In the genomic region with DNA sequence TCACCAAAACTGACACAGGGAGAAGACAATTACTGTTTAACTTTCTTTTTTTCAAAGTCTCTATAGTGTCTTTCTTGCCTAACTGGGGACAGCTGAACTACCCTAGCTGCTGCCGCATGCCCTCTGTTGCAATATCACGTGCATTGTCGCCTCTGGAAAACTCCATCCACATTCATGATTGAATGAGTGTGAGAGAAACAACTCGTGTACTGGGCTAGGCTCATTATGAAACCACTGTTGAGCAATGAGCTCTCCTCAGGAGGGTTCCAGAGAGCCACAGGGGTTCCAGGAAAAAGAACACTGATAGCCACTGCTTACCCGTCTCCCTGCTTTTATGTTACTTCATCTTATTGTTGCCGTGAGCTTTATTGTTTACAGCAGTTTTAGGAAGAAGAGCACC, we compare ENCODE assay signal across 15 mouse cellular contexts.
DNase-seq lines count a peak whose midpoint lies in the region; ATAC-seq and TF ChIP-seq lines count a peak whose summit lies in the region.
"Had no signal": no experiment of that assay in that cellular context is flagged by ENCODE, and none has a peak within 500 bp of the region (broad histone marks: within the 10 kb centered on the region; RNA-seq: fewer than 3 reads in every experiment).

No protein-coding gene starts in this region.

- DNase-seq in liver, embryonic 14.5 days (ENCODE audit: low read depth in 3 of 3, low spot score in 3 of 3): peak; percentile 10 to 17 (median 14)
- no peak for DNase-seq in liver, embryonic 11.5 days (ENCODE audit: low spot score)
- DNase-seq in lung, postnatal 0 days (ENCODE audit: low spot score): peak; percentile 93
- peak; percentile 23 for DNase-seq in yolk sac, embryonic 10.5 days (ENCODE audit: low spot score)
- no peak for DNase-seq in thymus, postnatal 4 days
- DNase-seq: cerebellum, adult 11-12 months; kidney, adult 8-10 months; right cerebral cortex, postnatal 25 days had no signal

- no peak for TF ChIP-seq CTCF in liver, embryonic 14.5 days (IDR thresholded peaks at IDR 0.05; ENCODE audit: low read depth)
- TF ChIP-seq CTCF in lung, postnatal 0 days (IDR thresholded peaks at IDR 0.05): no peak

- H3K9me3 ChIP-seq in liver, embryonic 14.5 days (ENCODE audit: control insufficient read depth, low read length): no peaks in the 10 kb centered on the region
- H3K9me3 ChIP-seq in liver, embryonic 11.5 days (ENCODE audit: control insufficient read depth, low read length): no peaks in the 10 kb centered on the region
- no peaks in the 10 kb centered on the region for H3K9me3 ChIP-seq in lung, postnatal 0 days (ENCODE audit: low read length)
- H3K9me3 ChIP-seq in hindbrain, embryonic 13.5 days: no peaks in the 10 kb centered on the region
- H3K9me3 ChIP-seq: heart, embryonic 15.5 days; megakaryocyte, embryonic 14.5 days; neural tube, embryonic 15.5 days; stomach, embryonic 15.5 days had no signal

- H3K27me3 ChIP-seq in liver, embryonic 14.5 days (ENCODE audit: control insufficient read depth, insufficient read depth, low read length): no peaks in the 10 kb centered on the region
- H3K27me3 ChIP-seq in liver, embryonic 11.5 days (replicated peaks; ENCODE audit: control insufficient read depth, insufficient read depth, low read length): no peaks in the 10 kb centered on the region
- H3K27me3 ChIP-seq in lung, postnatal 0 days (replicated peaks; ENCODE audit: insufficient read depth, low read length): no peaks in the 10 kb centered on the region
- no peaks in the 10 kb centered on the region for H3K27me3 ChIP-seq in hindbrain, embryonic 13.5 days
- H3K27me3 ChIP-seq: heart, embryonic 15.5 days; megakaryocyte, embryonic 14.5 days; neural tube, embryonic 15.5 days; stomach, embryonic 15.5 days had no signal

- no peaks in the 10 kb centered on the region; a peak in 1 of 4 replicates for H3K4me1 ChIP-seq in liver, embryonic 14.5 days (replicated peaks; ENCODE audit: control insufficient read depth in 2 of 2, insufficient read depth in 2 of 2, low read length in 1 of 2)
- no peaks in the 10 kb centered on the region for H3K4me1 ChIP-seq in liver, embryonic 11.5 days (replicated peaks; ENCODE audit: control insufficient read depth, insufficient read depth, low read length)
- H3K4me1 ChIP-seq in lung, postnatal 0 days (ENCODE audit: insufficient read depth, low read depth, low read length): no peaks in the 10 kb centered on the region
- H3K4me1 ChIP-seq in hindbrain, embryonic 13.5 days (replicated peaks): no peaks in the 10 kb centered on the region
- H3K4me1 ChIP-seq: heart, embryonic 15.5 days; megakaryocyte, embryonic 14.5 days; neural tube, embryonic 15.5 days; stomach, embryonic 15.5 days had no signal

- no peak for ATAC-seq in liver, embryonic 14.5 days (ENCODE audit: insufficient read depth)
- no peak for ATAC-seq in liver, embryonic 11.5 days (replicated peaks; ENCODE audit: low FRiP score)
- peak; percentile 45 for ATAC-seq in common myeloid progenitor, adult 5-6 weeks (replicated peaks; ENCODE audit: low read depth, poor library complexity, severe bottlenecking)
- peak; percentile 97 for ATAC-seq in lung, postnatal 0 days
- ATAC-seq in hindbrain, embryonic 13.5 days (ENCODE audit: low FRiP score): no peak

- no peaks in the 10 kb centered on the region for H3K36me3 ChIP-seq in liver, embryonic 14.5 days (replicated peaks; ENCODE audit: control insufficient read depth, insufficient read depth, low read depth)
- no peaks in the 10 kb centered on the region for H3K36me3 ChIP-seq in liver, embryonic 11.5 days (ENCODE audit: control insufficient read depth, insufficient read depth, low read length)
- no peaks in the 10 kb centered on the region for H3K36me3 ChIP-seq in lung, postnatal 0 days (ENCODE audit: insufficient read depth, low read length)
- H3K36me3 ChIP-seq in hindbrain, embryonic 13.5 days: no peaks in the 10 kb centered on the region
- H3K36me3 ChIP-seq: heart, embryonic 15.5 days; neural tube, embryonic 15.5 days; stomach, embryonic 15.5 days had no signal

- H3K9ac ChIP-seq in liver, embryonic 14.5 days (replicated peaks): no peak overlapping the region
- no peak overlapping the region for H3K9ac ChIP-seq in liver, embryonic 11.5 days (ENCODE audit: low read depth, low read length)
- no peak overlapping the region for H3K9ac ChIP-seq in lung, postnatal 0 days (replicated peaks; ENCODE audit: low read depth)
- no peak overlapping the region for H3K9ac ChIP-seq in hindbrain, embryonic 13.5 days
- H3K9ac ChIP-seq: heart, embryonic 15.5 days; hindbrain, embryonic 14.5 days; neural tube, embryonic 15.5 days; stomach, embryonic 15.5 days had no signal

- TF ChIP-seq EP300 in liver, embryonic 14.5 days (IDR thresholded peaks at IDR 0.05; ENCODE audit: low read depth): no peak
- peak; percentile 96 for TF ChIP-seq EP300 in lung, postnatal 0 days (IDR thresholded peaks at IDR 0.05)

- WGBS in liver, embryonic 14.5 days (ENCODE audit: insufficient replicate concordance): 46% methylated on average over 6 of the region's 6 CpGs
- WGBS in liver, embryonic 11.5 days: 63% methylated on average over 6 of the region's 6 CpGs
- 34% methylated on average over 6 of the region's 6 CpGs for WGBS in lung, postnatal 0 days
- WGBS in hindbrain, embryonic 13.5 days: 52% methylated on average over 6 of the region's 6 CpGs

- H3K4me2 ChIP-seq in liver, embryonic 14.5 days (ENCODE audit: low read depth): no peak overlapping the region
- no peak overlapping the region for H3K4me2 ChIP-seq in liver, embryonic 11.5 days
- no peak overlapping the region for H3K4me2 ChIP-seq in lung, postnatal 0 days (replicated peaks; ENCODE audit: low read depth, low read length)
- no peak overlapping the region for H3K4me2 ChIP-seq in hindbrain, embryonic 13.5 days
- H3K4me2 ChIP-seq: heart, embryonic 15.5 days; hindbrain, embryonic 14.5 days; neural tube, embryonic 15.5 days; stomach, embryonic 15.5 days had no signal

- no peak overlapping the region for H3K4me3 ChIP-seq in liver, embryonic 14.5 days (ENCODE audit: insufficient read depth in 1 of 2, low read depth in 2 of 2, low read length in 2 of 2)
- H3K4me3 ChIP-seq in liver, embryonic 11.5 days (ENCODE audit: low read depth, low read length): no peak overlapping the region
- no peak overlapping the region for H3K4me3 ChIP-seq in lung, postnatal 0 days (ENCODE audit: low read depth, low read length)
- H3K4me3 ChIP-seq in hindbrain, embryonic 13.5 days: no peak overlapping the region
- H3K4me3 ChIP-seq: heart, embryonic 15.5 days; megakaryocyte, embryonic 14.5 days; neural tube, embryonic 15.5 days; stomach, embryonic 15.5 days had no signal

- no peak overlapping the region for H3K27ac ChIP-seq in liver, embryonic 14.5 days
- H3K27ac ChIP-seq in liver, embryonic 11.5 days (ENCODE audit: low read depth, low read length): no peak overlapping the region
- H3K27ac ChIP-seq in lung, postnatal 0 days (ENCODE audit: low read length): no peak overlapping the region
- H3K27ac ChIP-seq in hindbrain, embryonic 13.5 days: no peak overlapping the region
- H3K27ac ChIP-seq: heart, embryonic 15.5 days; hindbrain, embryonic 14.5 days; neural tube, embryonic 15.5 days; stomach, embryonic 15.5 days had no signal

Comparison
In these comparisons a context has a peak if more than half of its experiments do, and no peak if none do; other contexts are left out.
1. DNase-seq: peak in liver, embryonic 14.5 days (3 of 3), lung, postnatal 0 days (single experiment) and yolk sac, embryonic 10.5 days (single experiment); none in liver, embryonic 11.5 days (single experiment) and thymus, postnatal 4 days (single experiment).
2. ATAC-seq: peak in common myeloid progenitor, adult 5-6 weeks (single experiment) and lung, postnatal 0 days (single experiment); none in liver, embryonic 14.5 days (single experiment), liver, embryonic 11.5 days (single experiment) and hindbrain, embryonic 13.5 days (single experiment).